Mouse (Mus musculus) embryo, embryonic 11 days (tissue): Measurements from ENCODE around the gene Tmem255b.

Experiments used
- DNase-seq: peaks from one replicate; pipeline ENCODE4 v3.0.0-alpha.2; 2015

Tmem255b gene

GRCm38 (mm10) chr8:13434889-13435288, at the start of gene Tmem255b:
TSS of gene Tmem255b (plus strand) at chr8:13435189.
- DNase-seq = no peak

DNA sequence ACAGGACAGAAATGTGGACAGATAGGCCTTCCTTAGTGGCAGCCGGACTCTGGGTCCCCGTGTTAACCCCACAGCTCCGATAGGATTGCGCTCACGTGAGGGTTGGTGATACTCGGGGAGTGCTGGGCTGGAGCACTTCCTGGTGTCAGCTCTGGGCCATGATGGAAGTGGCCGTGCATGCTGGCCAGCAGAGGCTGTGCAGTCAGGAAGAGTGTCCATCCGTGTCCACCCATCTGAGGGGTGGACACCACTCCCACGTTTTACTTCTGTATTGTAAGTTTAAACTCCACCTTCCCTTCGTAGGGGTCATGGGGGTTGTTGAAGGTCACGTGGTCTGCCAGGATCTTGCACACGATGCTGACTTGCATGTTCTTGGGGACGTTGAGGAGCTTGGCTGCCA, 48.6 kb upstream of the Tmem255b start:
- DNase-seq = no peak

- DNase-seq = no peak
These were observed 47.3 kb upstream of the Tmem255b start for GRCm38 (mm10) chr8:13387728-13388127.

DNA sequence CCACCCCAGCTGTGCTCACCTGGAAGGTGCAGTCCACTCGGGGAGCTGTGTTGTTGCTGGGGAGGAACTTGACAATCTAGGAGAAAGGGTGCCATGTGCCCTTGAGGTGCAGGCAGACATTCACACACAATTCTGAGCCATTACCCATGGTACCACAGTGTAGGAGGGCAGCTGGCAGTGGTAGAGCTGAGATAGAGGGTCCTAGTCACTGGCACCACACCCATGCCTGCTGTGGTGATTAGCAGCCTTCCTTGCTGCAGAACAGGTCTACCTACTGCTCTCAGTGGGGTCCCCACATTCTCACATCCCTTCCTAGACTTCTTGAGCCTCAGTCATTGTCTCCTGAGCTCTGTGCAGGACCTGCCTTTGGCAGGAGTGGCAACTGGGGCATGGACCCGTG, 46.2 kb upstream of the Tmem255b start:
- no peak for DNase-seq

- DNase-seq = no peak
These were observed 41.1 kb upstream of the Tmem255b start for GRCm38 (mm10) chr8:13393869-13394268.

DNA sequence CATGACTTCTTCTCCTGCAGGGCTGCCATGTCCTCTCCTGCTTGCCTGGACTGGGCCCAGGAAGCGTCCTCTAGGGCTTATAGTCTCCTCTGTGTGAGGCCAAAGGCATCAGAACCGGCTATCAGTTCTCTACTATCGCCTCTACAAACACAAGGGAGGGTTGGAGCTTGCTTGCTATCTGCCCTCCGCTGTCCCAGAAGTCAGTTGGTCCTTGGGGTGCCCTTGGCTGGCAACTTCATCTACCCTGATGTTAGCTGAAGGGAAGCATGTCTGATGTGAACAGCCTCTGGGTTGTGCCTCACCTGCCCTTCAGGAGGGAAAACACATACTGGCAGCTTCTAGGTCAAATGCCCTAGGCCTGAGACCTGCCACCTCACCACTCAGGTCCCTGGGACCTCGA, 38.3 kb upstream of the Tmem255b start, which contains the start of gene Atp4b:
TSS of gene Atp4b (minus strand) at position 101 of the 400 bp plus-strand sequence.
- DNase-seq = no peak

DNA sequence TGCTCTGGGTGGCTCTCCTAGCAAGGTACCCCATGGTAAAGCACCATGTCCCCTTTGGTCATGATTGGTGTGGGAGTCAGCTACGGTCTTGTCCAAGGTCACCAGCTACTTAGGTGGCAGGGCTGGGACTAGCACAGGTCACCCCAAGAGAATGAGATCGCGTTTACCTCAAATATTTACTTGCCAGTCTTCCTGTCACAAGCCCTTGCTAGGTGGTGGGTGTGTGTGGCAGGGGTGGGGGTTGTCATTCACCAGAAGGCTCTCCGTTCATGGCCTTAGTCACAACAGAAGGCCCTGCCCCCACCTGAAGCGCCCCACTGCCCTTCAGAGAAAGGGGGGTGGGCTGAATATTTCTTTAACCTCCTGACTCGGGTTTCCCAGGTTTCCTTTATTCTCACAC, 31.5 kb upstream of the Tmem255b start:
- no peak for DNase-seq

DNA sequence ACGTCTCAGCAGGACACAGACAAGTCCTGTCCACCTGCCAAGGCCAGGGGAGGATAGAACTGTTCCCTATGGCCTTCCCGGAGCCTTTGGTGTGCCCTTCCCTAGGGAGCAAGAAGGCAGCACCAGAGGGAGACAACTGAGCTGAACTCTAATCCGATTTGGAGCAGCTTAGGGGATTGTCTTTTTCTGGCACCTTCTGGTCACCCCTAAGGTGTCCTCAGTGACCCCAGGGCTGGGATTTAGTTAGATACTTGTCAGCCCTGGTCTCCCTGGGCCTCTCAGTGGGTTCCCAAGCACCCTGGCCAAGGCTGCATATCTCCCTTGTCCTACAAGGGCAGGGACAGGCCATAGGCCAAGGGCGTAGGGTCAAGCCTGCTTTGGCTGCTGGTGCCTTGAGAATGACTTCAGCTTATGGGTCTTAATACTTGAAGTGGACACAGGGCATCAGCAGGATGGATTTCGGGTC, 30.3 kb upstream of the Tmem255b start, which contains the start of gene Grk1:
TSS of gene Grk1 (plus strand) at position 416 of the 466 bp plus-strand sequence.
- no peak for DNase-seq

DNA sequence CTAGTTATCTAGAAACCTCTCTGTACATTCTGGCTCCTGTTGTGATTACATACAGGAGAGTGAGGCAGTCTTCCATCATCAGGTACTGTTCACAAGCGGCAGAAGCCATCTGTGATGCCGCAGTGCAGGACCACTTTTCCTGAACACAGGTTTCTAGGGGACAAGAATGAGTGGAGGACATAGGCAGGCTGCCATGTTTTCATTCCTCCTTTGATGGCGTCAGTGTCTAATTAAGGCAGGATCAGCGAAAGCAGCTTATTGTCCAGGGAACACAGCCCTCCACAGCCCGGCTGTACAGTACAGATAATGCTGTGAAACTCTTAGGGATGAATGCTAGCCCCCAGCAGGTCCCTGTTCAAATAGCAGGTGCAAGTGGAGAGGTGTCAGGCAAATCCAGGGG, 29.0 kb upstream of the Tmem255b start:
- no peak for DNase-seq

DNA sequence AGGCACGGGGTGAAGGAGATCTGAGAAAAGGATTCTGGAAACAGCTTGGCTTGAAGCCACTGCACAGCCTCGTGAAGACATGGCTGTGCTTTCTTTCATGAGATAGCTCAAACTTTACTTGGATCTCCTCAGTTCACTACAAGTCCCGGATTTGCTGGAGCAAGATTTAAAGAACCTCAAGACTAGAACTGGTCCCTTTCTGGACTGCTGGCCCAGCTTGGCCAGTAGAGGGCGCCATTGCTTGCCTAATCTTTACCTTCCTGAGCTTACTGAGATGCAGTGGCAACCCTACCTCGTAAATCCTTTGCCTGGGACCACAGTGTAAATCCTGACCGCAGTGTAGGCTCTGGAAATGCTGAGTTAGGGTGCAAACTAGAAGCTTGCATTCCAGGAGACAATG, 23.4 kb upstream of the Tmem255b start:
- peak; percentile 73 for DNase-seq

DNA sequence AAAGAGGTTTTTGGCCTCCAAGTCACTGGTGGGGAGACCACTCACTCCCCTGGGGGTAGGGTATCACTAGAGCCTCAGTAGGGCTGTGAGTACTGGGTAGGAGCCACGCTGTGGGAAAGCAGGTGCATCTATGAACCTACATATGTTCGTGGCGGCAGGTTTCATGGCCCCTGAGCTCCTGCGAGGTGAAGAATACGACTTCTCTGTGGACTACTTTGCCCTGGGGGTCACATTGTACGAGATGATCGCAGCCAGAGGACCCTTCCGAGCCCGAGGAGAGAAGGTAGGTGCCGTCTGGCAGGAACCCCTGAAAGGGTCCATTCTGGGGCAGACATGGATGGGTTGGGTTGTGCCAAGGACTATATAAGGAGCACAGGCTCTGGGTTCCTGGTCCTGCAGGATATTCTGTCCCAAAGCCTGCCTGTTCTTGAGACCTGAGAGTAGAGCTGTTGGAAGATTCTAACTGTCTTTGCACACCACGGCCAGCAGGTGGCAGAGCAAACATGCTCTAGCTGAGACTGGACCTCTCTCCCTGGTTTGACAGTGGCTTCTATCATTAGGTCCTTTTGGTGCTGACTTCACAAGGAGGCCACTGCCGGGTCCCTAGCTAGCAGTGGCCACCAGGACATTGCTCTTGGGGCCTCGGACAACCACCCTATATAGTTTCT, 22.0 kb upstream of the Tmem255b start:
- DNase-seq = peak; percentile 73

DNA sequence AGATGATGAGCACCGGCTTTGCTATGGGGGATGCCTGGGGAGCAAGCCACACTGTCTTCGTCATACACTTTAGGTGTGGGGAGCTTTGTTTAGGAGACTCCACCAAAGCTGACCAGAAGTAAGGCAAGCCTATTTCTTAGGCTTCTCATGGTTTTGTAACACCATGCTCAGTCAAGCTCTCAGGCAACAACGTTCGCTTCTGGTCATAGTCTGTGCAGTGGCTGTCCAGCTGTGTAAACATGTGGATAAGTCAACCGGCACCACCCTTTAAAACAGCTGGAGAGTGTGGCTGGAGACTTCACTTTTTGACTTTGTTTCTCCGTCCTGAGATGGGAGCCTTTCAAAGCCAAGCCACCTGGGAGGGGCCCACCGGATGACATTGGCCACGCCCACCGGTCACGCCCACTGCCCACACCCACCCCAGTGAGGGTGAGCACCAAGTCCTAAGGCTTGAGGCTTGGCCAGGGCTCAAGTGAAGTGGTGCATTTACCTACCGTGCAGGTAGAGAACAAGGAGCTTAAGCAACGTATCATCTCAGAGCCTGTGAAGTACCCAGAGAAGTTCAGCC, 21.1 kb upstream of the Tmem255b start:
- peak; percentile 15 for DNase-seq

DNA sequence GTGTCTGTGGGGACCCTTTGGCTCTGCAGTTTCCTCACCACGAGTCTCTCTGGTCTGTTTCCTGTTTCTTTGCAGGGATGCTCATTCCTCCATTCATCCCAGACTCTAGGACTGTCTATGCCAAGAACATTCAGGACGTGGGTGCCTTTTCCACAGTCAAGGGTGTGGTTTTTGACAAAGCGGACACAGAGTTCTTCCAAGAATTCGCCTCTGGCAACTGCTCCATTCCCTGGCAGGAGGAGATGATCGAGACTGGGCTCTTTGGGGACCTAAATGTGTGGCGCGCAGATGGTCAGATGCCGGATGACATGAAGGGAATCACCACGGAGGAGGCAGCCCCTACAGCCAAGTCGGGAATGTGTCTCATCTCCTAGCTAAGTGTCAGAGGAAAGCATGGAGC, 19.1 kb upstream of the Tmem255b start:
- no peak for DNase-seq

- no peak for DNase-seq
These were observed 15.8 kb upstream of the Tmem255b start for GRCm38 (mm10) chr8:13419111-13419639.

DNA sequence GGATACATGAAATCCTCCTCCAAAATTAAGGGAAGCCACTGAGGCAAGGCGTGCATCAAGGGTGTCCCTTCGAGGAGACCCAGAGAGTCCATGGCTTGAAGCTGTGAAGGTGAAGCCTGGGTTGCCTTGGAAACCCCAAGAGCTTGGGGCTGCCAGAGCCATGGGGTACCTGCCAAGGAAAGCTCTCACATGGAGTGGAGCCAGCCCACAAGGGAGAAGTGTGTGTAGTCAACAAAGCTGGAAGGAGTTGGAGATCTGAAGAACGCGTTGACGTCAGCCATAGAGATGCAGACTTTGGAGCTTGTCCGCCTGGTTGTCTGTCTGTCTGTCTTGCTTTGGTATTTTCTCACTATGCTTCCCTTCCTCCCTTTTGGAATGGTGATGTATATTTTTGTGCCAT, 14.0 kb upstream of the Tmem255b start:
- no peak for DNase-seq

GRCm38 (mm10) chr8:13427351-13427750, 7.6 kb upstream of the Tmem255b start:
- no peak for DNase-seq

- no peak for DNase-seq
These were observed 6.8 kb upstream of the Tmem255b start for GRCm38 (mm10) chr8:13428156-13428555.

- DNase-seq = no peak
These were observed 4.6 kb upstream of the Tmem255b start for GRCm38 (mm10) chr8:13430412-13430811.

GRCm38 (mm10) chr8:13430866-13431265, 4.1 kb upstream of the Tmem255b start:
- DNase-seq = no peak

- no peak for DNase-seq
These were observed 1.9 kb upstream of the Tmem255b start for GRCm38 (mm10) chr8:13433130-13433529.

GRCm38 (mm10) chr8:13436052-13436451, 1.1 kb downstream of the Tmem255b start:
- DNase-seq = peak; percentile 8

DNA sequence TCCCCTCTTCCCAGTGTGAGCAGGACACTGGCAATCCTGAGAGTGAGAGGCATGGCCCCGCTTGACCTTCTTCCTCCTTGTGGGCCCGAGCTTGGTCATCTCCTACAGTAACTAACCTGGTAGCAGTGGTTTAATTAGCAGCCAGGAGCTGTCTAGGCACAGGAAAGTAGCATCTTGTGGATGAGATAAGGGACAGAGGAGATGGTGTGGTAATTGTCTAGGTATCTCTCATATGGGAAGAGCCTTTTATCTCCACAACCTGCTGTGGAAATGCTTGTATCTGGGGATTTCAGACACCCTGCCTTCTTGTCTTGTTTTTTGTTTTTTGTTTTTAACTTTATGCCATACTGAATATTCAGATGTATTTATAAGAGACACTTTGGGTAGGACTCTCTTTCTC, 2.5 kb downstream of the Tmem255b start:
- DNase-seq = no peak

- no peak for DNase-seq
These were observed 7.2 kb downstream of the Tmem255b start for GRCm38 (mm10) chr8:13442152-13442551.

DNA sequence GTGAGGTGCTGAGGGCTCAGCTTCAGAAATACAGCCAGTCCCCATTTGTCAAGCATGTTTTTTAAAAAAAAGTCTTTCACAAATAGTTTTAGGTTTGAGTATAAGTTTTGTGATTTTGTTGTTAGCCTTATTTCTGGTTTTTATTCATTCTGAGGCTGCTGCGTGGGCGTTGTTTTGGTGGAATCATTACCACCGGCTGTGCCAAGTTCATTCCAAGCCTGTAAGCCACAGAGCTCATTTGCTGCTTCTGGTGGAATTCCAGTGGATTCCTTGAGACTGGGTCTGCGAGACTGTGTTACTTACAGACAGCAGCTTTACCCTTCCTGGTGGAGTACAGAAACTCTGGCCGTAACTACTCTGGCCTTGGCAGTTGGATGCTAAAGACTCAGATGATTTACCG, 11.5 kb downstream of the Tmem255b start:
- no peak for DNase-seq
